Mouse (Mus musculus): ENCODE measurements around the gene Nat10. TPM values are rescaled to one million over a fixed set of nuclear protein-coding genes. Genes with fewer than 3 reads are reported as not detected.

Gene Nat10
- polyA plus RNA-seq, 1 experiment from 2014 or later: 55.1 TPM

DNA sequence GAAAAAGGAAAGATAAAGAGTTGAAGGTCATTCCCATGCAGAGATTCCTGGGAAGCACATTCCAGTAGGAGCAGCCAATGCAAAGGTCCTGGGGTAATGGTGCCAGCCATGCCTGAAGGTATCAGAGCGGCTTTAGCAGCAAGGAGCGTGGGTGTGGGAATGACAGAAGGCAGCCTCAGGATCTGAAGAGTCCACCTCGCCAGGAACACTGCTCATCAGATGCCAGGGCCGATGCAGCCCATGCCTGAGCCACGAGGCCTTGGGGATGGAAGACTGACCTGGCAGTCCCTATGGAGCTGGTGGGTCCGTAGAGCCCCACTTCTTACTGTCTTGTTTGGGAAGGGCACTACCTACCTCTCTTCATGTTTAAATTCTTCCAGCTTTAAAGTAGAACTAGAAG, 9.3 kb downstream of the Nat10 start:
- ATAC-seq (replicated peaks; ENCODE audit: low FRiP score) (no peak), DNase-seq (ENCODE audit: low spot score) (no peak)
- Histone ChIP-seq H3K9me3 (ENCODE audit: control insufficient read depth, low read length) (no peaks in the 10 kb centered on the region), H3K27ac (ENCODE audit: low read depth, low read length) (no peak overlapping the region), H3K9ac (ENCODE audit: low read depth, low read length) (no peak overlapping the region), H3K4me2 (no peak overlapping the region), H3K27me3 (replicated peaks; ENCODE audit: control insufficient read depth, insufficient read depth, low read length) (no peaks in the 10 kb centered on the region), H3K4me1 (replicated peaks; ENCODE audit: control insufficient read depth, insufficient read depth, low read length) (no peaks in the 10 kb centered on the region; the same call in 1 of the 2 replicates), H3K36me3 (ENCODE audit: control insufficient read depth, insufficient read depth, low read length) (peaks cover 52% of the 10 kb centered on the region), H3K4me3 (ENCODE audit: low read depth, low read length) (no peak overlapping the region)
- 92% methylated on average over 6 of the region's 6 CpGs for WGBS

DNA sequence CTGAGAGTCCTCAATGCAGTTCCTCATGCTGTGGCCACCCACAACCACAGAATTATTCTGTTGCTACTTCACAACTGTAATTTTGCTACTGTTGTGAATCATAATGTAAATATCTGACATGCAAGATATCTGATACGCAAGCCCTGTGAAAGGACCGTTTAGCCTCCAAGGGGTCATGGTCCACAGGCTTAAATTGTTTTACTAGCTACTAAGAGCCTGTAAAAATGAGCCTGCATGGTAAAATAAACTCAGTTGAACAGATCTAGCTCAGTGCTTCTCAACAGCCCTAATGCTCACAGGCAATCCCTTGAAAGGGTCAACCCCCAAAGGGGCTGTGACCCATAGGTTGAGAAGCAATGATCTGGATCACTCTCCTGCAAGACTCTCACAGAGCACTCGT, 12.0 kb downstream of the Nat10 start:
- DNase-seq (ENCODE audit: low spot score): no peak
- no peak overlapping the region for H3K9ac ChIP-seq (ENCODE audit: low read depth, low read length)
- no peaks in the 10 kb centered on the region for H3K27me3 ChIP-seq (replicated peaks; ENCODE audit: control insufficient read depth, insufficient read depth, low read length)
- ATAC-seq (replicated peaks; ENCODE audit: low FRiP score): no peak
- WGBS: 90% methylated on average over 3 of the region's 3 CpGs
- H3K36me3 ChIP-seq (ENCODE audit: control insufficient read depth, insufficient read depth, low read length): peaks cover 34% of the 10 kb centered on the region
- no peak overlapping the region for H3K27ac ChIP-seq (ENCODE audit: low read depth, low read length)
- H3K4me2 ChIP-seq: no peak overlapping the region
- H3K4me1 ChIP-seq (replicated peaks; ENCODE audit: control insufficient read depth, insufficient read depth, low read length): no peaks in the 10 kb centered on the region; the same call in 1 of the 2 replicates
- H3K9me3 ChIP-seq (ENCODE audit: control insufficient read depth, low read length): no peaks in the 10 kb centered on the region
- no peak overlapping the region for H3K4me3 ChIP-seq (ENCODE audit: low read depth, low read length)

DNA sequence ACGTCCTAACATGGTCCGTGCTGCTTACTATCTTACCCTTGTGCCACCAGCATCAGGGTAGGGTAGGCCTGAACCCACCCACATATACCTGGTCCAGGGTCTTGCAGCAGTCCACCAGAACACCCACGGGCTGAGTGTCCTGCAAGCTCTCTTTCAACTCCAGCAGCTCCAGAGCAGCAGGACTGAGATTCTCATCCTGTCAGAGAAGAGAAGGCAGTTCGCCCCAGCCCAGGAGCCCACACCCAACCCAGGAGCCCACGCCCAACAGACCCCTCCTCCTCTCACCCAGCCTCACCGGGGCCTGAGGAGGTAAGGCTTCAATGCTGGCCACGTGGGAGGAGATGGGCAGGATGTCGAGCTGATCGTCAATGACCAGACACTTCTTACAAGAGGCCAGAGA, 13.2 kb downstream of the Nat10 start:
- Histone ChIP-seq H3K27ac (ENCODE audit: low read depth, low read length) (no peak overlapping the region), H3K9me3 (ENCODE audit: control insufficient read depth, low read length) (no peaks in the 10 kb centered on the region), H3K36me3 (ENCODE audit: control insufficient read depth, insufficient read depth, low read length) (peaks cover 30% of the 10 kb centered on the region), H3K9ac (ENCODE audit: low read depth, low read length) (no peak overlapping the region), H3K4me3 (ENCODE audit: low read depth, low read length) (no peak overlapping the region), H3K4me2 (no peak overlapping the region), H3K4me1 (replicated peaks; ENCODE audit: control insufficient read depth, insufficient read depth, low read length) (no peaks in the 10 kb centered on the region; the same call in 1 of the 2 replicates), H3K27me3 (replicated peaks; ENCODE audit: control insufficient read depth, insufficient read depth, low read length) (no peaks in the 10 kb centered on the region)
- ATAC-seq (replicated peaks; ENCODE audit: low FRiP score) (no peak), DNase-seq (ENCODE audit: low spot score) (no peak)
- 84% methylated on average over 9 of the region's 9 CpGs for WGBS

DNA sequence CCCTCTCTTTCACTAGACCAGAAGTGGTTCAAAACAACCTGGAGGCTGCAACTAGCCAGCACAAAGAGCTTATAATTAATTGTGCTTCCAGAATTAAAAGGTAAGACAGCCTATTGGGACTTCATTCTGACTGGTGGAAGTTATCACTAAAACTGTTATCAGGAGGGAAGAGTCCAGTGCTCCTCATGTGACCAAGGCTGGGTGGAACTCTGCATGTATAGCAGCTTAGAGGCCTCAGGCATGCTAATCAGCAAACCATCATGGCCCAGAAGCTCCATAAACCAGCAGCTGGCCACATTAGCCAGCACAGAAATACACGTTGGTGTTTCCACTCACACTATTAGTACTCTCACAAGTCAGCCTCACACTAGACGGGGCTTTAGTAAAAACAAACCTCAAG, 14.3 kb downstream of the Nat10 start:
- H3K4me3 ChIP-seq (ENCODE audit: low read depth, low read length): no peak overlapping the region
- peaks cover 25% of the 10 kb centered on the region for H3K36me3 ChIP-seq (ENCODE audit: control insufficient read depth, insufficient read depth, low read length)
- H3K27me3 ChIP-seq (replicated peaks; ENCODE audit: control insufficient read depth, insufficient read depth, low read length): no peaks in the 10 kb centered on the region
- H3K9ac ChIP-seq (ENCODE audit: low read depth, low read length): no peak overlapping the region
- H3K27ac ChIP-seq (ENCODE audit: low read depth, low read length): no peak overlapping the region
- H3K9me3 ChIP-seq (ENCODE audit: control insufficient read depth, low read length): no peaks in the 10 kb centered on the region
- no peak overlapping the region for H3K4me2 ChIP-seq
- no peak for DNase-seq (ENCODE audit: low spot score)
- ATAC-seq (replicated peaks; ENCODE audit: low FRiP score): peak; percentile 57
- WGBS: 74% methylated on average over 2 of the region's 2 CpGs
- H3K4me1 ChIP-seq (replicated peaks; ENCODE audit: control insufficient read depth, insufficient read depth, low read length): no peaks in the 10 kb centered on the region; the same call in 1 of the 2 replicates

DNA sequence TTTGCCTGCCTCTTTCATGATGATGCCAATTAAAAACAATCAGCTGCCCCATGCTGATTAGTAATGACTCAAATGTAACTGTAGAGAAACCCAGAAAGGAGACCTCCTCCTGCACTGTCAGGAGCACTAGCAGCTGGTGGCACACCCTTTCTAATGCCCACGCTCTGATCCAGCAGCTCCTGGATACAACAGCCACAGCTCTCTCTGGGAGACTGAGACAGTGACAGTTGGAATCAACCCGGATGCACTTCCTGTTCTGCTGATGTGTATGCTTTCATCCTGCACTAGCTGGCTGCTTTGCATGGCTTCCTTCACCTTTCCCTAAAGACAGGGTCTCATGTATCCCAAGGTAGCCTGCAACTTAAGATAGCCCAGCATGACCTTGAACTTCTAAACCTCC, 15.0 kb downstream of the Nat10 start:
- Histone ChIP-seq H3K27me3 (replicated peaks; ENCODE audit: control insufficient read depth, insufficient read depth, low read length) (no peaks in the 10 kb centered on the region), H3K4me3 (ENCODE audit: low read depth, low read length) (no peak overlapping the region), H3K4me2 (no peak overlapping the region), H3K9me3 (ENCODE audit: control insufficient read depth, low read length) (no peaks in the 10 kb centered on the region), H3K4me1 (replicated peaks; ENCODE audit: control insufficient read depth, insufficient read depth, low read length) (no peaks in the 10 kb centered on the region; the same call in 1 of the 2 replicates), H3K36me3 (ENCODE audit: control insufficient read depth, insufficient read depth, low read length) (peaks cover 25% of the 10 kb centered on the region; the same call in 1 of the 2 replicates), H3K9ac (ENCODE audit: low read depth, low read length) (no peak overlapping the region), H3K27ac (ENCODE audit: low read depth, low read length) (no peak overlapping the region)
- no peak for ATAC-seq (replicated peaks; ENCODE audit: low FRiP score)
- 89% methylated on average over 2 of the region's 2 CpGs for WGBS
- DNase-seq (ENCODE audit: low spot score): no peak

DNA sequence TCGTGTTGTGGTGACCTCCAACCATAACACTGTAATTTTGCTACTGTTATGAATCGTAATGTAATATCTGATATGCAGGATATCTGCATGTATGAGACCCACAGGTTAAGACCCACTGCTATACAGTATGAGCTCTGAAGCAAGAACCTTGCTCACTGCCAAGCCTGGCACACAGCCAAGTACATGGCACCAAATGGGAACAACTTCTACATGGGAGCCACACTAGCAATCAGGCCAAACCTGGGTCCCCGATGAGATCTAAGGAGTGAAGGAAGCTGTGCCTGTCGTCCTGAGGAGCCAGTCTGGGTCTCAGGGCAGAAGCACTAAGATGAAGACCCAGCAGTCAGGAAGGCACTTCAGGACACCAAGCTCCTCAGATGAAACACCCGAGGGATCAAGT, 15.6 kb downstream of the Nat10 start:
- WGBS: 87% methylated on average over 5 of the region's 5 CpGs
- Histone ChIP-seq H3K9ac (ENCODE audit: low read depth, low read length) (no peak overlapping the region), H3K36me3 (ENCODE audit: control insufficient read depth, insufficient read depth, low read length) (peaks cover 24% of the 10 kb centered on the region; the same call in 1 of the 2 replicates), H3K4me2 (no peak overlapping the region), H3K27me3 (replicated peaks; ENCODE audit: control insufficient read depth, insufficient read depth, low read length) (no peaks in the 10 kb centered on the region), H3K27ac (ENCODE audit: low read depth, low read length) (no peak overlapping the region), H3K4me3 (ENCODE audit: low read depth, low read length) (no peak overlapping the region), H3K9me3 (ENCODE audit: control insufficient read depth, low read length) (no peaks in the 10 kb centered on the region), H3K4me1 (replicated peaks; ENCODE audit: control insufficient read depth, insufficient read depth, low read length) (no peaks in the 10 kb centered on the region; the same call in 1 of the 2 replicates)
- ATAC-seq (replicated peaks; ENCODE audit: low FRiP score) (no peak), DNase-seq (ENCODE audit: low spot score) (no peak)

DNA sequence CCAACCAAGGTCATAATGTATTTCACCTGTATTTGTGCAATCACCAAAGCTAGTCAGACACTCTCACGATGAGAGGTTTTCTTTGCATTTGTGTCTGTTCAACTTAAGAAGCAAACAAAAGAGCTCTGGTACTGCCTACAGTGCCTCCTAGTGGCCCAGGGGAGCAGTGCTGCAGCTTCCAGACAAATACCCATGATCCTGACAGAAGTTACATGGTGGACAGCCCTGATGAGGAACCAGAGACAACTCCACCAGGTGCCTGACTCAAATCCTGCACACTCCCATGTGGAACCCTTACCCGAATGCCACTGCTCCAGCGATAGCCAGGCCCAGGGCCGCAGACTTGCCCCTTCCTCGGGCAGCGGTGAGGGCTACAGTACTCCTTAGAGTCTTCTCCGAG, 17.1 kb downstream of the Nat10 start:
- Histone ChIP-seq H3K9ac (ENCODE audit: low read depth, low read length) (no peak overlapping the region), H3K4me2 (no peak overlapping the region), H3K4me3 (ENCODE audit: low read depth, low read length) (no peak overlapping the region), H3K9me3 (ENCODE audit: control insufficient read depth, low read length) (no peaks in the 10 kb centered on the region), H3K36me3 (ENCODE audit: control insufficient read depth, insufficient read depth, low read length) (peaks cover 21% of the 10 kb centered on the region), H3K4me1 (replicated peaks; ENCODE audit: control insufficient read depth, insufficient read depth, low read length) (no peaks in the 10 kb centered on the region; the same call in 1 of the 2 replicates), H3K27ac (ENCODE audit: low read depth, low read length) (no peak overlapping the region), H3K27me3 (replicated peaks; ENCODE audit: control insufficient read depth, insufficient read depth, low read length) (no peaks in the 10 kb centered on the region)
- ATAC-seq (replicated peaks; ENCODE audit: low FRiP score) (no peak), DNase-seq (ENCODE audit: low spot score) (peak; percentile 49)
- whole genome bisulfite sequencing: 85% methylated on average over 7 of the region's 7 CpGs

DNA sequence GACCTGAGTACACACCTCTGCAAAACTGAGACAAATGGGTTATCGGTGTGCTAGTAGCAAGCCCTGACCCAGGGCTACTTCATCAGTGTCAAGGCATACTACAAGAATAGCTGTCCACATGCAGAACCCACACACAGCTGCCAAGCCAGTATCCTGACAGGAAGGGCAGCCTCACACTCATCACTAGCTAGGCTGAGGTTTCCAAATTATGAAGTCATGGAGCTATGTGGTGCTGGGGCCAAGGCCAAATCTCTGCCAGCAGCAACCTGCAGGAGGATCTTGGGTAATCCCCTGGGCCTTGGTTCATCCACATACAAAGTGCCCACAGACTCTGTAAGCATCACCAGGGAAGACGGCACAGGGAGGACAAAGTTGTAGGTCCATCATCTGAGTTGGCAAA, 17.5 kb downstream of the Nat10 start:
- Histone ChIP-seq H3K4me2 (no peak overlapping the region), H3K9ac (ENCODE audit: low read depth, low read length) (no peak overlapping the region), H3K27me3 (replicated peaks; ENCODE audit: control insufficient read depth, insufficient read depth, low read length) (no peaks in the 10 kb centered on the region), H3K4me1 (replicated peaks; ENCODE audit: control insufficient read depth, insufficient read depth, low read length) (no peaks in the 10 kb centered on the region; the same call in 1 of the 2 replicates), H3K36me3 (ENCODE audit: control insufficient read depth, insufficient read depth, low read length) (peaks cover 25% of the 10 kb centered on the region), H3K27ac (ENCODE audit: low read depth, low read length) (no peak overlapping the region), H3K4me3 (ENCODE audit: low read depth, low read length) (no peak overlapping the region), H3K9me3 (ENCODE audit: control insufficient read depth, low read length) (no peaks in the 10 kb centered on the region)
- 92% methylated on average over 2 of the region's 2 CpGs for WGBS
- no peak for DNase-seq (ENCODE audit: low spot score)
- no peak for ATAC-seq (replicated peaks; ENCODE audit: low FRiP score)

DNA sequence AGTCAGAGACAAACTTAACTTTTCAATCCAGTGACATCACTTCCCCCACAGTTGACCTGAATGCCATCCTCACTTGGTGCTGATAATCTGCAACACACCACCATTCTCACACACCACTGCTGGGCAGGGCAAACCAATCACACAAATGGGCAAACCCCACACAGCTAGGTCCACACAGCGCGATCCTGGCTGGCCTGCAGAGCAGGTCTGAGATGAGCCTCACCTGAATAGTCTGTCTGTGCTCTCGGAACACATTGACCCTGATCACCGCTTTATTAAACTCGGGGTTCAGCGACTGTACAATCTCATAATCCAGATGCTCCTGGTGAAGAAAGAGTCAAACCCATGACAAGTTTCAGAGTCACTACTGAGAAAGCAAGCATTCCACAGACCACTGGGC, 18.2 kb downstream of the Nat10 start:
- H3K4me3 ChIP-seq (ENCODE audit: low read depth, low read length): no peak overlapping the region
- H3K36me3 ChIP-seq (ENCODE audit: control insufficient read depth, insufficient read depth, low read length): peaks cover 19% of the 10 kb centered on the region
- ATAC-seq (replicated peaks; ENCODE audit: low FRiP score): no peak
- no peaks in the 10 kb centered on the region for H3K27me3 ChIP-seq (replicated peaks; ENCODE audit: control insufficient read depth, insufficient read depth, low read length)
- 93% methylated on average over 6 of the region's 6 CpGs for WGBS
- no peak for DNase-seq (ENCODE audit: low spot score)
- H3K9ac ChIP-seq (ENCODE audit: low read depth, low read length): no peak overlapping the region
- no peaks in the 10 kb centered on the region for H3K9me3 ChIP-seq (ENCODE audit: control insufficient read depth, low read length)
- H3K4me1 ChIP-seq (replicated peaks; ENCODE audit: control insufficient read depth, insufficient read depth, low read length): no peaks in the 10 kb centered on the region; the same call in 1 of the 2 replicates
- no peak overlapping the region for H3K4me2 ChIP-seq
- H3K27ac ChIP-seq (ENCODE audit: low read depth, low read length): no peak overlapping the region

Data from liver, embryonic 11.5 days (tissue).